Mouse (Mus musculus): ENCODE data around the gene Otof. TPM values are rescaled to one million over a fixed set of nuclear protein-coding genes. Genes with fewer than 3 reads are reported as not detected.

The Otof gene
- polyA plus RNA-seq, 2 experiments, result 0.01 TPM; not detected in 1

GRCm38 (mm10) chr5:30387726-30388125 is 74.0 kb downstream of the Otof start:
- no peak for ATAC-seq (ENCODE audit: insufficient read depth)

GRCm38 (mm10) chr5:30382876-30383275 is 78.9 kb downstream of the Otof start:
- Histone ChIP-seq H3K4me3 (ENCODE audit: insufficient read depth in 1 of 2, low read depth in 2 of 2, low read length in 2 of 2) (no peak overlapping the region), H3K27me3 (ENCODE audit: control insufficient read depth, insufficient read depth, low read length) (no peaks in the 10 kb centered on the region), H3K9ac (replicated peaks) (no peak overlapping the region), H3K9me3 (ENCODE audit: control insufficient read depth, low read length) (no peaks in the 10 kb centered on the region), H3K4me2 (ENCODE audit: low read depth) (no peak overlapping the region), H3K27ac (no peak overlapping the region), H3K36me3 (replicated peaks; ENCODE audit: control insufficient read depth, insufficient read depth, low read depth) (no peaks in the 10 kb centered on the region), H3K4me1 (replicated peaks; ENCODE audit: control insufficient read depth in 2 of 2, insufficient read depth in 2 of 2, low read length in 1 of 2) (no peaks in the 10 kb centered on the region)
- ATAC-seq (ENCODE audit: insufficient read depth) (no peak), DNase-seq (ENCODE audit: low read depth in 3 of 3, low spot score in 3 of 3) (no peak)
- no peak for TF ChIP-seq EP300 (IDR thresholded peaks at IDR 0.05; ENCODE audit: low read depth)
- no peak for TF ChIP-seq CTCF (IDR thresholded peaks at IDR 0.05; ENCODE audit: low read depth)
- 26% methylated on average over 7 of the region's 7 CpGs for WGBS (ENCODE audit: insufficient replicate concordance)

More at GRCm38 (mm10) chr5:30387726-30388125, 74.0 kb downstream of the Otof start:
- no peaks in the 10 kb centered on the region for H3K9me3 ChIP-seq (ENCODE audit: control insufficient read depth, low read length)
- no peak for TF ChIP-seq CTCF (IDR thresholded peaks at IDR 0.05; ENCODE audit: low read depth)
- no peak for TF ChIP-seq EP300 (IDR thresholded peaks at IDR 0.05; ENCODE audit: low read depth)
- no peaks in the 10 kb centered on the region for H3K36me3 ChIP-seq (replicated peaks; ENCODE audit: control insufficient read depth, insufficient read depth, low read depth)
- H3K9ac ChIP-seq (replicated peaks), result no peak overlapping the region
- 70% methylated on average over 6 of the region's 6 CpGs for WGBS (ENCODE audit: insufficient replicate concordance)
- no peak overlapping the region for H3K27ac ChIP-seq
- no peaks in the 10 kb centered on the region for H3K4me1 ChIP-seq (replicated peaks; ENCODE audit: control insufficient read depth in 2 of 2, insufficient read depth in 2 of 2, low read length in 1 of 2)
- H3K4me2 ChIP-seq (ENCODE audit: low read depth), result no peak overlapping the region
- no peak for DNase-seq (ENCODE audit: low read depth in 3 of 3, low spot score in 3 of 3)
- H3K4me3 ChIP-seq (ENCODE audit: insufficient read depth in 1 of 2, low read depth in 2 of 2, low read length in 2 of 2), result no peak overlapping the region
- no peaks in the 10 kb centered on the region for H3K27me3 ChIP-seq (ENCODE audit: control insufficient read depth, insufficient read depth, low read length)

DNA sequence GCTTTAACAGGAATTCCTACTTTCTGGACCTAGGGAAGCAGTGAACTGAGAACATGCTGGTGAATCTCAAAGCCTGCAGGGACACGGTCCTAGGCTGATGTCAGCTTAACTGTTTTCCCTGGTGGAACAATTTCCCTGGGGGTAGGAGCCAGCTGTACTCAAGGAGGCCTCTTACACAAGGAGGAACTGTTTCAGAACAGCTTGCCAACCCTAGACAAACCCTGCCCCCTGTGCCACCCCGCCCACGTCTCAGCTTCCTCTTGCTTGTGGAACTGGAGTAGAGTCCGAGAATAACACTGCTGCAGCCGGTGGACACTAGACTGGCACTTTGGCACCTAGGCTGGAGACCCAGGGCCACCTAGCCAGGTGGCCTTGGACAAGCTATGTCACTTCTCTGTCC is 92.3 kb downstream of the Otof start:
- Histone ChIP-seq H3K9me3 (ENCODE audit: control insufficient read depth, low read length) (no peaks in the 10 kb centered on the region), H3K27ac (no peak overlapping the region), H3K27me3 (ENCODE audit: control insufficient read depth, insufficient read depth, low read length) (no peaks in the 10 kb centered on the region), H3K36me3 (replicated peaks; ENCODE audit: control insufficient read depth, insufficient read depth, low read depth) (no peaks in the 10 kb centered on the region), H3K4me1 (replicated peaks; ENCODE audit: control insufficient read depth in 2 of 2, insufficient read depth in 2 of 2, low read length in 1 of 2) (no peaks in the 10 kb centered on the region), H3K4me3 (ENCODE audit: insufficient read depth in 1 of 2, low read depth in 2 of 2, low read length in 2 of 2) (no peak overlapping the region), H3K4me2 (ENCODE audit: low read depth) (no peak overlapping the region), H3K9ac (replicated peaks) (no peak overlapping the region)
- DNase-seq (ENCODE audit: low read depth in 3 of 3, low spot score in 3 of 3) (no peak), ATAC-seq (ENCODE audit: insufficient read depth) (no peak)
- 25% methylated on average over 5 of the region's 5 CpGs for WGBS (ENCODE audit: insufficient replicate concordance)
- TF ChIP-seq EP300 (IDR thresholded peaks at IDR 0.05; ENCODE audit: low read depth), result no peak
- no peak for TF ChIP-seq CTCF (IDR thresholded peaks at IDR 0.05; ENCODE audit: low read depth)

GRCm38 (mm10) chr5:30367405-30367804 is 94.3 kb downstream of the Otof start:
- no peak for ATAC-seq (ENCODE audit: insufficient read depth)
- H3K27me3 ChIP-seq (ENCODE audit: control insufficient read depth, insufficient read depth, low read length), result no peaks in the 10 kb centered on the region
- H3K9ac ChIP-seq (replicated peaks), result no peak overlapping the region
- no peak overlapping the region for H3K4me2 ChIP-seq (ENCODE audit: low read depth)
- no peak overlapping the region for H3K4me3 ChIP-seq (ENCODE audit: insufficient read depth in 1 of 2, low read depth in 2 of 2, low read length in 2 of 2)
- no peak for TF ChIP-seq EP300 (IDR thresholded peaks at IDR 0.05; ENCODE audit: low read depth)
- TF ChIP-seq CTCF (IDR thresholded peaks at IDR 0.05; ENCODE audit: low read depth), result no peak
- no peak for DNase-seq (ENCODE audit: low read depth in 3 of 3, low spot score in 3 of 3)
- H3K9me3 ChIP-seq (ENCODE audit: control insufficient read depth, low read length), result no peaks in the 10 kb centered on the region
- no peak overlapping the region for H3K27ac ChIP-seq
- no peaks in the 10 kb centered on the region for H3K36me3 ChIP-seq (replicated peaks; ENCODE audit: control insufficient read depth, insufficient read depth, low read depth)
- H3K4me1 ChIP-seq (replicated peaks; ENCODE audit: control insufficient read depth in 2 of 2, insufficient read depth in 2 of 2, low read length in 1 of 2), result no peaks in the 10 kb centered on the region
- WGBS (ENCODE audit: insufficient replicate concordance), result 70% methylated on average over 8 of the region's 8 CpGs

GRCm38 (mm10) chr5:30358436-30359099 is 103.2 kb downstream of the Otof start:
- H3K4me1 ChIP-seq (replicated peaks; ENCODE audit: control insufficient read depth in 2 of 2, insufficient read depth in 2 of 2, low read length in 1 of 2), result no peaks in the 10 kb centered on the region
- WGBS (ENCODE audit: insufficient replicate concordance), result 64% methylated on average over 10 of the region's 10 CpGs
- TF ChIP-seq CTCF (IDR thresholded peaks at IDR 0.05; ENCODE audit: low read depth) (no peak), EP300 (IDR thresholded peaks at IDR 0.05; ENCODE audit: low read depth) (no peak)
- H3K9ac ChIP-seq (replicated peaks), result no peak overlapping the region
- no peak for ATAC-seq (ENCODE audit: insufficient read depth)
- no peak overlapping the region for H3K27ac ChIP-seq
- DNase-seq (ENCODE audit: low read depth in 3 of 3, low spot score in 3 of 3), result no peak
- H3K4me2 ChIP-seq (ENCODE audit: low read depth), result no peak overlapping the region
- no peaks in the 10 kb centered on the region for H3K27me3 ChIP-seq (ENCODE audit: control insufficient read depth, insufficient read depth, low read length)
- no peaks in the 10 kb centered on the region for H3K9me3 ChIP-seq (ENCODE audit: control insufficient read depth, low read length)
- no peaks in the 10 kb centered on the region for H3K36me3 ChIP-seq (replicated peaks; ENCODE audit: control insufficient read depth, insufficient read depth, low read depth)
- no peak overlapping the region for H3K4me3 ChIP-seq (ENCODE audit: insufficient read depth in 1 of 2, low read depth in 2 of 2, low read length in 2 of 2)
